Mouse (Mus musculus) 416B (cell line): ENCODE measurements around the gene Ms4a10.

Experiments
- DNase-seq: peaks from one replicate; pipeline ENCODE4 v3.0.0; 2011; ENCODE audit warnings: low read depth

Ms4a10 gene

DNA sequence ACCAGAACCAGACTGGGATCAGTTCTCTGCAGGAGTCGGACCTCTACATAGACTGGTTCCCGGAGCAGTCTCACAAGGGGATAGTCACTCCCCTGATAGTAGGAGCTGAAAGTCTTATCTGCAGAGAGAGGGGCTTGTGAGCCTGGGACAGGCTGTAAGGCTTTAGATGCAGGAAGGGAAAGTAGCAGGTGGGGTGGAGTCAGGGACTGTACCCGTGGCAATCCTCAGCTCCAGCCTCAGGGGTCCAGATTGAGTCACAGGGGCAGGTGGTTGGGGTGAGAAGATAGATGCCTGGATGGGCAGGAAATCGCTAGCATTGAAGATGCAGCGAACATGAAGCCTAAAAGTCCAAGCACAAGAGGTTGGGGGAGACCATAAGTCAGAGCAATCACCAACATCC lies 58.0 kb downstream of the Ms4a10 start:
- no peak for DNase-seq

DNA sequence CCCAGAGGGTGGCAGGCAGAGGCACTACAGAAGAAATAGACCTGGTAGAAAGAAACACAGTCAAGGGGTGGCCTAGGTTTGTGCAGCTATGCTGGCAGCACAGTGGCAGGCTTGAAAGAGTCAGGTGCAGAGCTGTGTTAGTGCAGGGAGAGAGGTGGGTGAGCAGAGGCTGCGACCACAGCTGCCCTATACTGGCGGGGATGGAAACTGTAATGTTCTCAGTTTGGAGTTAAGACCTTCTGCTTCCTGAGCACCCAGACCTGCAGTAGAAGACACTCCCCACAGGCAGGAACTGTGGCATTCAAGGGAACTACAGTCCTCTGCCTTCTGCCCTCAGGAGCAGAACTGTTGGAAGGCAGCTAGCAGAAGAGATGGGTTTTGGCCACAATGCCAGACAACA lies 59.6 kb downstream of the Ms4a10 start:
- DNase-seq, result no peak

DNA sequence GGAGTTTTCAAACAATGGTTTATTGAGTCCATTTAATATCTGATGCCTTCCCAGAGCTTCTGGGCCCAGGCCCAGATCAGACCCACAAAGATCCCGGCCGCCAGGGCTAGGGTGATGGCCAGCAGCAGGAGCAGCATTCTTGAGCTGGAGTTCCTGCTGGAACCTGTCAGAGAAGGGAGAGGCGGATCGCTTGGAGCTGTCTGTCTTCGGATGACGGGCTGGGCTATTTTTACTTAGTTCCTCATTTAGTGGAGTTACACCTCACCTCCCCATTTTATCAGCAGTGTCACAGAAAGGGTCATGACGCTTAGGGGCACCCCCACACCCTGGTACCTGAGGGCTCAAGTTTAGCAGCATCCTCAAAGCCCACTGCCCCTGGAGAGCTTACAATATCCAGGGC lies 60.2 kb downstream of the Ms4a10 start:
- no peak for DNase-seq
